Mouse (Mus musculus): ENCODE measurements around the gene 9330161L09Rik. TPM values are rescaled to one million over a fixed set of nuclear protein-coding genes. Genes with fewer than 3 reads are reported as not detected.
"Not testable (repeated sequence)": the region's sequence is repeated elsewhere in the genome, so short reads cannot be mapped to it uniquely, and the experiment has no call there.

9330161L09Rik gene
- total RNA-seq (2021): 1 to 10 TPM; 2.5 to 3.3 TPM

- DNase-seq: no peak
These were observed at the start of gene 9330161L09Rik for GRCm38 (mm10) chr12:103407720-103408119. TSS of gene 9330161L09Rik (minus strand) at chr12:103407820.

GRCm38 (mm10) chr12:103457140-103457539, 49.5 kb upstream of the 9330161L09Rik start, which contains the start of gene Ifi27l2b:
TSS of gene Ifi27l2b (minus strand) at chr12:103457223.
- no peak for DNase-seq

GRCm38 (mm10) chr12:103456727-103457126, 49.1 kb upstream of the 9330161L09Rik start:
- not testable (repeated sequence) for DNase-seq

- no peak for DNase-seq
These were observed 45.7 kb upstream of the 9330161L09Rik start for GRCm38 (mm10) chr12:103453361-103453760.

GRCm38 (mm10) chr12:103445060-103445459, 37.4 kb upstream of the 9330161L09Rik start:
- DNase-seq: no peak

- not testable (repeated sequence) for DNase-seq
These were observed 36.6 kb upstream of the 9330161L09Rik start for GRCm38 (mm10) chr12:103444261-103444660.

- no peak for DNase-seq
These were observed 35.9 kb upstream of the 9330161L09Rik start, which contains the start of gene Ifi27l2a for GRCm38 (mm10) chr12:103443524-103443923. TSS of gene Ifi27l2a (minus strand) at chr12:103443680.

GRCm38 (mm10) chr12:103437601-103438000, 30.0 kb upstream of the 9330161L09Rik start:
- DNase-seq: no peak

GRCm38 (mm10) chr12:103434861-103435260, 27.2 kb upstream of the 9330161L09Rik start:
- no peak for DNase-seq

- peak; percentile 68 for DNase-seq
These were observed 26.5 kb upstream of the 9330161L09Rik start, which contains the start of gene Ifi27 for GRCm38 (mm10) chr12:103433986-103434731. TSS of gene Ifi27 (plus strand) at chr12:103434211.

- no peak for DNase-seq
These were observed 25.8 kb upstream of the 9330161L09Rik start for GRCm38 (mm10) chr12:103433430-103433829.

- no peak for DNase-seq
These were observed 19.1 kb upstream of the 9330161L09Rik start for GRCm38 (mm10) chr12:103426710-103427109.

GRCm38 (mm10) chr12:103425729-103426470, 18.3 kb upstream of the 9330161L09Rik start, which contains the start of gene Ddx24:
TSS of gene Ddx24 (minus strand) at chr12:103425830.
- peak; percentile 98 for DNase-seq

- no peak for DNase-seq
These were observed 17.6 kb upstream of the 9330161L09Rik start for GRCm38 (mm10) chr12:103425016-103425728.

- no peak for DNase-seq
These were observed 524 bp upstream of the 9330161L09Rik start for GRCm38 (mm10) chr12:103408144-103408543.

GRCm38 (mm10) chr12:103404131-103404530, 3.5 kb downstream of the 9330161L09Rik start:
- no peak for DNase-seq

- DNase-seq: no peak
These were observed 10.9 kb downstream of the 9330161L09Rik start for GRCm38 (mm10) chr12:103396751-103397150.

GRCm38 (mm10) chr12:103395486-103396275, 11.9 kb downstream of the 9330161L09Rik start:
- DNase-seq: no peak

GRCm38 (mm10) chr12:103393528-103393927, 14.1 kb downstream of the 9330161L09Rik start:
- no peak for DNase-seq

GRCm38 (mm10) chr12:103391098-103391497, 16.5 kb downstream of the 9330161L09Rik start:
- no peak for DNase-seq

GRCm38 (mm10) chr12:103389982-103390381, 17.6 kb downstream of the 9330161L09Rik start:
- DNase-seq: no peak

GRCm38 (mm10) chr12:103389348-103389727, 18.3 kb downstream of the 9330161L09Rik start:
- no peak for DNase-seq

All from heart, postnatal 4 days (tissue).